Mouse (Mus musculus): ENCODE measurements around the gene Cdkl2. TPM values are rescaled to one million over a fixed set of nuclear protein-coding genes. Genes with fewer than 3 reads are reported as not detected.

Cdkl2 gene
- polyA plus RNA-seq, 1 experiment: 4.4 TPM

GRCm38 (mm10) chr5:91974002-91974401 lies 69.7 kb downstream of the Cdkl2 start:
- DNase-seq (ENCODE audit: low read depth): no peak
- TF ChIP-seq POLR2A (IDR thresholded peaks at IDR 0.05; ENCODE audit: borderline replicate concordance, extremely low read depth, insufficient read depth, insufficient read length, poor library complexity, severe bottlenecking) (no peak), CTCF (IDR thresholded peaks at IDR 0.05; ENCODE audit: borderline replicate concordance, extremely low read depth, insufficient read depth, insufficient read length) (no peak)

GRCm38 (mm10) chr5:91972046-91972445 lies 71.6 kb downstream of the Cdkl2 start:
- TF ChIP-seq POLR2A (IDR thresholded peaks at IDR 0.05; ENCODE audit: borderline replicate concordance, extremely low read depth, insufficient read depth, insufficient read length, poor library complexity, severe bottlenecking): no peak
- TF ChIP-seq CTCF (IDR thresholded peaks at IDR 0.05; ENCODE audit: borderline replicate concordance, extremely low read depth, insufficient read depth, insufficient read length): no peak
- no peak for DNase-seq (ENCODE audit: low read depth)

- DNase-seq (ENCODE audit: low read depth): peak; percentile 98
- TF ChIP-seq CTCF (IDR thresholded peaks at IDR 0.05; ENCODE audit: borderline replicate concordance, extremely low read depth, insufficient read depth, insufficient read length): peak; percentile 24; the same call in 1 of the 2 replicates
- TF ChIP-seq POLR2A (IDR thresholded peaks at IDR 0.05; ENCODE audit: borderline replicate concordance, extremely low read depth, insufficient read depth, insufficient read length, poor library complexity, severe bottlenecking): peak; percentile 35
These were observed 80.8 kb downstream of the Cdkl2 start, which contains the start of gene Rchy1 for GRCm38 (mm10) chr5:91962639-91963440. Gene Rchy1 (minus strand): TSS chr5:91963068.

- TF ChIP-seq CTCF (IDR thresholded peaks at IDR 0.05; ENCODE audit: borderline replicate concordance, extremely low read depth, insufficient read depth, insufficient read length) (no peak), POLR2A (IDR thresholded peaks at IDR 0.05; ENCODE audit: borderline replicate concordance, extremely low read depth, insufficient read depth, insufficient read length, poor library complexity, severe bottlenecking) (no peak)
- no peak for DNase-seq (ENCODE audit: low read depth)
These were observed 81.4 kb downstream of the Cdkl2 start for GRCm38 (mm10) chr5:91962259-91962638.

GRCm38 (mm10) chr5:91961370-91961769 lies 82.3 kb downstream of the Cdkl2 start:
- TF ChIP-seq CTCF (IDR thresholded peaks at IDR 0.05; ENCODE audit: borderline replicate concordance, extremely low read depth, insufficient read depth, insufficient read length) (no peak), POLR2A (IDR thresholded peaks at IDR 0.05; ENCODE audit: borderline replicate concordance, extremely low read depth, insufficient read depth, insufficient read length, poor library complexity, severe bottlenecking) (no peak)
- no peak for DNase-seq (ENCODE audit: low read depth)

- no peak for TF ChIP-seq CTCF (IDR thresholded peaks at IDR 0.05; ENCODE audit: borderline replicate concordance, extremely low read depth, insufficient read depth, insufficient read length)
- TF ChIP-seq POLR2A (IDR thresholded peaks at IDR 0.05; ENCODE audit: borderline replicate concordance, extremely low read depth, insufficient read depth, insufficient read length, poor library complexity, severe bottlenecking): no peak
- peak; percentile 19 for DNase-seq (ENCODE audit: low read depth)
These were observed 83.0 kb downstream of the Cdkl2 start for GRCm38 (mm10) chr5:91960606-91961254.

- TF ChIP-seq POLR2A (IDR thresholded peaks at IDR 0.05; ENCODE audit: borderline replicate concordance, extremely low read depth, insufficient read depth, insufficient read length, poor library complexity, severe bottlenecking) (no peak), CTCF (IDR thresholded peaks at IDR 0.05; ENCODE audit: borderline replicate concordance, extremely low read depth, insufficient read depth, insufficient read length) (no peak)
- DNase-seq (ENCODE audit: low read depth): no peak
These were observed 83.7 kb downstream of the Cdkl2 start for GRCm38 (mm10) chr5:91959986-91960385.

GRCm38 (mm10) chr5:91959096-91959495 lies 84.6 kb downstream of the Cdkl2 start:
- TF ChIP-seq POLR2A (IDR thresholded peaks at IDR 0.05; ENCODE audit: borderline replicate concordance, extremely low read depth, insufficient read depth, insufficient read length, poor library complexity, severe bottlenecking) (no peak), CTCF (IDR thresholded peaks at IDR 0.05; ENCODE audit: borderline replicate concordance, extremely low read depth, insufficient read depth, insufficient read length) (no peak)
- DNase-seq (ENCODE audit: low read depth): peak; percentile 35

- TF ChIP-seq POLR2A (IDR thresholded peaks at IDR 0.05; ENCODE audit: borderline replicate concordance, extremely low read depth, insufficient read depth, insufficient read length, poor library complexity, severe bottlenecking): no peak
- no peak for TF ChIP-seq CTCF (IDR thresholded peaks at IDR 0.05; ENCODE audit: borderline replicate concordance, extremely low read depth, insufficient read depth, insufficient read length)
- DNase-seq (ENCODE audit: low read depth): no peak
These were observed 86.5 kb downstream of the Cdkl2 start for GRCm38 (mm10) chr5:91956991-91957760.

Other genes with a start within 250 kb of the Cdkl2 start
- gene Rchy1, start 80.8 kb downstream of the Cdkl2 start, polyA plus RNA-seq (2012; rRNA removed): 53.6 and 58.8 TPM in 2 replicates
- not detected in 2 replicates for gene Odaph, start 56.4 kb downstream of the Cdkl2 start, polyA plus RNA-seq (2012; rRNA removed)
- 117 and 172 TPM in 2 replicates for gene G3bp2, start 39.8 kb upstream of the Cdkl2 start, polyA plus RNA-seq (2012; rRNA removed)
- gene Uso1, start 94.1 kb upstream of the Cdkl2 start, polyA plus RNA-seq (2012; rRNA removed): 39.4 and 46.2 TPM in 2 replicates
- not detected in 2 replicates for gene U90926, start 171.5 kb upstream of the Cdkl2 start, polyA plus RNA-seq (2012; rRNA removed)
- gene Ppef2, start 212.4 kb upstream of the Cdkl2 start, polyA plus RNA-seq (2012; rRNA removed): 0.74 and 1.3 TPM in 2 replicates
- 9.4 and 15.5 TPM in 2 replicates for gene Naaa, start 234.3 kb upstream of the Cdkl2 start, polyA plus RNA-seq (2012; rRNA removed)